Mouse (Mus musculus) ES-Bruce4 (cell line): Measurements from ENCODE around the gene Lmnb2.

Experiments used
- CTCF ChIP-seq: IDR thresholded peaks from one replicate; pipeline ENCODE4 v1.8.1; 2011; ENCODE audit warnings: low read depth, low read length
- EP300 ChIP-seq: IDR thresholded peaks from 2 replicates; pipeline ENCODE4 v1.6.1; 2011; ENCODE audit warnings: low read depth, low read length; ENCODE audit not compliant: insufficient read depth
- POLR2A ChIP-seq: IDR thresholded peaks from one replicate; pipeline ENCODE4 v1.8.1; 2011; ENCODE audit warnings: low read length; ENCODE audit not compliant: insufficient read depth

DNA sequence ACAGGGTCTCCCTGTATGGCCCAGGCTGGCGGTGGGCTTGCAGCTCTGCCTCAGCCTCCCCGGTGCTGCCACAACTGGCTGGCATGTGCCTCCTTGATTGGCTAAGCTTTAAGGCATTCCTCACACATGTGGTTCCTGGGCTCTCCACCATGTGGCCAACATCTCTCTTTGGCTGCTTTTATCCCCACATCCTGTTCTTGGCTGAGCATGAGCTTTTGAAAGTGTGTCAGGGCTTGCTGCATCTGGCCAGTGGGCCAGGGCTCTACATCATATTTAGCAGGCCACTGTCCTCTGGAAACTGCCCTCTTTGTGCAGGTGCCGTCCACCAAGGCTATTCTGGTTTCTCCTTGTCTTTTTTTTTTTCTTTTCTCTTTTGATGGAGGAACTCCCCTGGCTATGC lies 61.8 kb downstream of the Lmnb2 start:
- no peak for TF ChIP-seq POLR2A
- TF ChIP-seq CTCF, result no peak
- no peak for TF ChIP-seq EP300
